Mouse (Mus musculus) midbrain, embryonic 11.5 days (tissue): ENCODE data around the gene Prelp. TPM values are rescaled to one million over a fixed set of nuclear protein-coding genes. Genes with fewer than 3 reads are reported as not detected.

Experiments used
- ATAC-seq: fragments of 200-750 bp; cut with Nextera tagmentation; 2 replicates; pipeline ENCODE4 v1.8.0; 2017; ENCODE audit warnings: moderate TSS enrichment, moderate library complexity; ENCODE audit not compliant: low FRiP score
- DNase-seq: peaks from one replicate; pipeline ENCODE4 v3.0.0; 2015; ENCODE audit warnings: low spot score; ENCODE audit errors: missing footprints
- H3K27ac ChIP-seq: fragments of 300-500 bp; sonication (generic); 2 replicates; pipeline ENCODE4 v1.5.1; 2014; ENCODE audit warnings: low read depth, low read length
- H3K27me3 ChIP-seq: fragments of 300-500 bp; sonication (generic); 2 replicates; pipeline ENCODE4 v1.6.1; 2014; ENCODE audit warnings: mild to moderate bottlenecking, low read length, moderate library complexity, mixed read lengths; ENCODE audit not compliant: control insufficient read depth, insufficient read depth
- H3K36me3 ChIP-seq: fragments of 300-500 bp; sonication (generic); 2 replicates; pipeline ENCODE4 v1.6.1; 2014; ENCODE audit warnings: mild to moderate bottlenecking, low read length, moderate library complexity, mixed read lengths; ENCODE audit not compliant: control insufficient read depth, insufficient read depth
- H3K4me1 ChIP-seq: fragments of 300-500 bp; sonication (generic); 2 replicates; pipeline ENCODE4 v1.6.1; 2014; ENCODE audit warnings: low read length; ENCODE audit not compliant: control insufficient read depth, insufficient read depth
- H3K4me2 ChIP-seq: fragments of 300-500 bp; sonication (generic); 2 replicates; pipeline ENCODE4 v1.6.1; 2014; ENCODE audit warnings: mild to moderate bottlenecking, moderate library complexity
- H3K4me3 ChIP-seq: fragments of 300-500 bp; sonication (generic); 2 replicates; pipeline ENCODE4 v1.5.1; 2014; ENCODE audit warnings: low read depth, low read length
- H3K9ac ChIP-seq: fragments of 300-500 bp; sonication (generic); 2 replicates; pipeline ENCODE4 v1.6.1; 2014; ENCODE audit warnings: low read length
- H3K9me3 ChIP-seq: fragments of 300-500 bp; sonication (generic); 2 replicates; pipeline ENCODE4 v1.6.1; 2016; ENCODE audit warnings: low read length; ENCODE audit not compliant: control insufficient read depth
- WGBS: fragments of 180-500 bp; shearing (Covaris S2); extraction: QIAGEN DNeasy Blood & Tissue Kit; methylation state at CpG from one replicate; pipeline ENCODE4 v1.1.7; 2014; 5-methylcytosine and 5-hydroxymethylcytosine counted together
- polyA plus RNA-seq: library from polyadenylated mRNA; unstranded; fragments of >200 nt; fragmentation: Nextera tagmentation; extraction: Ambion mirVana; gene quantifications from 2 replicates; pipeline ENCODE4 v1.2.1, GENCODE M21; 2014

Prelp gene
- polyA plus RNA-seq, 1 experiment from 2014 or later: 1.7 TPM

GRCm38 (mm10) chr1:133861028-133861427 lies 60.2 kb downstream of the Prelp start:
- Histone ChIP-seq H3K36me3 (no peaks in the 10 kb centered on the region), H3K9ac (no peak overlapping the region), H3K4me1 (peaks cover 13% of the 10 kb centered on the region), H3K27ac (no peak overlapping the region), H3K9me3 (no peaks in the 10 kb centered on the region), H3K4me3 (no peak overlapping the region), H3K4me2 (no peak overlapping the region), H3K27me3 (no peaks in the 10 kb centered on the region)
- WGBS: 75% methylated on average over 5 of the region's 5 CpGs
- no peak for DNase-seq
- ATAC-seq: no peak

Other genes with a start within 250 kb of the Prelp start
- gene Lax1, start 231.3 kb downstream of the Prelp start, polyA plus RNA-seq: 0.19 and 0.20 TPM in 2 replicates
- 7.6 and 8.3 TPM in 2 replicates for gene Atp2b4, start 120.4 kb downstream of the Prelp start, polyA plus RNA-seq
- gene Optc, start 13.4 kb downstream of the Prelp start, polyA plus RNA-seq: 1.6 and 1.9 TPM in 2 replicates
- 5.7 and 6.8 TPM in 2 replicates for gene Fmod, start 115.8 kb upstream of the Prelp start, polyA plus RNA-seq
- gene Btg2, start 157.7 kb upstream of the Prelp start, polyA plus RNA-seq: 150 and 153 TPM in 2 replicates
- not detected in 2 replicates for gene Chit1, start 189.8 kb upstream of the Prelp start, polyA plus RNA-seq